Mouse (Mus musculus): ENCODE data around the gene Rilp. TPM values are rescaled to one million over a fixed set of nuclear protein-coding genes. Genes with fewer than 3 reads are reported as not detected.

Rilp gene
- total RNA-seq, 2 experiments from 2014 or later: 9.3 to 11.5 TPM

- no peak for DNase-seq
These were observed 22.4 kb upstream of the Rilp start for GRCm38 (mm10) chr11:75487496-75487895.

GRCm38 (mm10) chr11:75494296-75495049 is 15.4 kb upstream of the Rilp start:
- DNase-seq: no peak

GRCm38 (mm10) chr11:75498126-75498525 is 11.8 kb upstream of the Rilp start:
- DNase-seq: peak in 1 of 2 experiments; percentile 38

- DNase-seq: no peak
These were observed 1.7 kb upstream of the Rilp start for GRCm38 (mm10) chr11:75508162-75508561.

- DNase-seq: peak in 1 of 2 experiments; percentile 25
These were observed 990 bp upstream of the Rilp start for GRCm38 (mm10) chr11:75508904-75509303.

GRCm38 (mm10) chr11:75510627-75510993 is 716 bp downstream of the Rilp start:
- DNase-seq: peak; percentile 94 to 98

- DNase-seq: peak in 1 of 2 experiments; percentile 57
These were observed 1.3 kb downstream of the Rilp start for GRCm38 (mm10) chr11:75511213-75511612.

GRCm38 (mm10) chr11:75512301-75513018 is 2.6 kb downstream of the Rilp start:
- DNase-seq: no peak

- peak; percentile 50 to 82 for DNase-seq
These were observed 3.4 kb downstream of the Rilp start, which contains the start of gene Scarf1 for GRCm38 (mm10) chr11:75513336-75513735. TSS of gene Scarf1 (plus strand) at chr11:75513540.

GRCm38 (mm10) chr11:75515186-75515585 is 5.3 kb downstream of the Rilp start:
- DNase-seq: no peak

GRCm38 (mm10) chr11:75519834-75520633 is 10.1 kb downstream of the Rilp start:
- DNase-seq: no peak

GRCm38 (mm10) chr11:75521609-75522008 is 11.7 kb downstream of the Rilp start:
- DNase-seq: no peak

GRCm38 (mm10) chr11:75522793-75523192 is 12.9 kb downstream of the Rilp start:
- DNase-seq: no peak

- no peak for DNase-seq
These were observed 15.7 kb downstream of the Rilp start for GRCm38 (mm10) chr11:75525531-75526125.

GRCm38 (mm10) chr11:75526943-75527342 is 17.0 kb downstream of the Rilp start:
- no peak for DNase-seq

GRCm38 (mm10) chr11:75529771-75530170 is 19.9 kb downstream of the Rilp start:
- no peak for DNase-seq

GRCm38 (mm10) chr11:75530325-75530724 is 20.4 kb downstream of the Rilp start:
- peak; percentile 98 to 99 for DNase-seq

- no peak for DNase-seq
These were observed 21.0 kb downstream of the Rilp start for GRCm38 (mm10) chr11:75530845-75531373.

GRCm38 (mm10) chr11:75531469-75532242 is 21.8 kb downstream of the Rilp start, which contains the start of gene Slc43a2:
TSS of gene Slc43a2 (plus strand) at chr11:75531694.
- peak; percentile 96 for DNase-seq

- peak in 1 of 2 experiments; percentile 37 for DNase-seq
These were observed 22.7 kb downstream of the Rilp start for GRCm38 (mm10) chr11:75532340-75533277.
